In genomic region chr8:122938170-122938569, GRCm38 (mm10) we compare ENCODE assay signal across 11 mouse cellular contexts.
DNase-seq lines count a peak whose midpoint lies in the region; ATAC-seq and TF ChIP-seq lines count a peak whose summit lies in the region.
"Had no signal": no experiment of that assay in that cellular context is flagged by ENCODE, and none has a peak within 500 bp of the region (broad histone marks: within the 10 kb centered on the region; RNA-seq: fewer than 3 reads in every experiment).

No protein-coding gene starts in this region.

- intact Hi-C loops in left cerebral cortex, postnatal 25 days (cut with DNase I): no loop called here

- no peak for TF ChIP-seq POLR2A in cerebellum, adult 2 months (IDR thresholded peaks at IDR 0.05; ENCODE audit: borderline replicate concordance, insufficient read depth, low read length)

- H3K4me1 ChIP-seq in hindbrain, embryonic 10.5 days (replicated peaks): peaks cover 27% of the 10 kb centered on the region
- H3K4me1 ChIP-seq in hindbrain, embryonic 11.5 days (replicated peaks; ENCODE audit: control insufficient read depth, insufficient read depth, low read length): no peaks in the 10 kb centered on the region; the same call in 1 of the 2 replicates
- H3K4me1 ChIP-seq in cerebellum, adult 2 months (ENCODE audit: control insufficient read depth, insufficient read depth, low read length): peaks cover 48% of the 10 kb centered on the region
- peaks cover 56% of the 10 kb centered on the region for H3K4me1 ChIP-seq in hindbrain, embryonic 13.5 days (replicated peaks)
- peaks cover 22% of the 10 kb centered on the region for H3K4me1 ChIP-seq in intestine, embryonic 15.5 days (replicated peaks)

- H3K4me2 ChIP-seq in hindbrain, embryonic 11.5 days (replicated peaks; ENCODE audit: low read depth, low read length): no peak overlapping the region
- no peak overlapping the region for H3K4me2 ChIP-seq in hindbrain, embryonic 13.5 days
- H3K4me2 ChIP-seq in intestine, embryonic 15.5 days (replicated peaks): no peak overlapping the region
- H3K4me2 ChIP-seq: embryonic facial prominence, embryonic 15.5 days had no signal

- H3K9me3 ChIP-seq in hindbrain, embryonic 10.5 days: no peaks in the 10 kb centered on the region
- H3K9me3 ChIP-seq in hindbrain, embryonic 11.5 days (ENCODE audit: control insufficient read depth, low read length): no peaks in the 10 kb centered on the region
- H3K9me3 ChIP-seq in hindbrain, embryonic 13.5 days: no peaks in the 10 kb centered on the region
- H3K9me3 ChIP-seq in intestine, embryonic 15.5 days: no peaks in the 10 kb centered on the region
- H3K9me3 ChIP-seq: embryonic facial prominence, embryonic 15.5 days had no signal

- no peak for DNase-seq in hindbrain, embryonic 10.5 days (ENCODE audit: low spot score)
- no peak for DNase-seq in hindbrain, embryonic 11.5 days (ENCODE audit: low spot score)
- peak; percentile 53 to 63 for DNase-seq in B cell, adult 2 months
- peak in 1 of 2 experiments; percentile 69 for DNase-seq in cerebellum, adult 2 months
- no peak for DNase-seq in ovary, adult 18-20 months (ENCODE audit: low spot score)
- no peak for DNase-seq in left cerebral cortex, postnatal 25 days (ENCODE audit: low spot score in 2 of 2)
- DNase-seq: gastrocnemius, postnatal 25 days; midbrain, embryonic 14.5 days had no signal

- 82% methylated on average over 3 of the region's 3 CpGs for WGBS in hindbrain, embryonic 10.5 days
- 73% methylated on average over 3 of the region's 3 CpGs for WGBS in hindbrain, embryonic 11.5 days
- WGBS in cerebellum, adult 2 months: 5% methylated on average over 3 of the region's 3 CpGs
- WGBS in hindbrain, embryonic 13.5 days: 59% methylated on average over 3 of the region's 3 CpGs
- 79% methylated on average over 3 of the region's 3 CpGs for WGBS in intestine, embryonic 15.5 days

- H3K27me3 ChIP-seq in hindbrain, embryonic 10.5 days (ENCODE audit: insufficient read depth, poor library complexity, severe bottlenecking): no peaks in the 10 kb centered on the region
- H3K27me3 ChIP-seq in hindbrain, embryonic 11.5 days (ENCODE audit: control insufficient read depth, insufficient read depth, low read length): no peaks in the 10 kb centered on the region
- H3K27me3 ChIP-seq in cerebellum, adult 2 months (ENCODE audit: control insufficient read depth, insufficient read depth, low read length): no peaks in the 10 kb centered on the region
- H3K27me3 ChIP-seq in hindbrain, embryonic 13.5 days: no peaks in the 10 kb centered on the region
- no peaks in the 10 kb centered on the region for H3K27me3 ChIP-seq in intestine, embryonic 15.5 days (replicated peaks)
- H3K27me3 ChIP-seq: embryonic facial prominence, embryonic 15.5 days had no signal

- no peak for ATAC-seq in hindbrain, embryonic 11.5 days (ENCODE audit: low FRiP score)
- ATAC-seq in hindbrain, embryonic 13.5 days (ENCODE audit: low FRiP score): no peak
- no peak for ATAC-seq in intestine, embryonic 15.5 days

- no peak overlapping the region for H3K4me3 ChIP-seq in hindbrain, embryonic 10.5 days
- H3K4me3 ChIP-seq in hindbrain, embryonic 11.5 days (ENCODE audit: low read depth, low read length): no peak overlapping the region
- no peak overlapping the region for H3K4me3 ChIP-seq in cerebellum, adult 2 months (replicated peaks; ENCODE audit: insufficient read depth, low read depth, low read length)
- no peak overlapping the region for H3K4me3 ChIP-seq in hindbrain, embryonic 13.5 days
- no peak overlapping the region for H3K4me3 ChIP-seq in intestine, embryonic 15.5 days (replicated peaks)
- H3K4me3 ChIP-seq: embryonic facial prominence, embryonic 15.5 days had no signal

- peaks cover 3% of the 10 kb centered on the region; the same call in 1 of the 2 replicates for H3K36me3 ChIP-seq in hindbrain, embryonic 10.5 days
- no peaks in the 10 kb centered on the region for H3K36me3 ChIP-seq in hindbrain, embryonic 11.5 days (ENCODE audit: control insufficient read depth, insufficient read depth, low read length)
- H3K36me3 ChIP-seq in hindbrain, embryonic 13.5 days: no peaks in the 10 kb centered on the region
- no peaks in the 10 kb centered on the region for H3K36me3 ChIP-seq in intestine, embryonic 15.5 days
- H3K36me3 ChIP-seq: embryonic facial prominence, embryonic 15.5 days had no signal

- no peak for TF ChIP-seq CTCF in cerebellum, adult 2 months (IDR thresholded peaks at IDR 0.05; ENCODE audit: borderline replicate concordance, insufficient read depth, low read depth, low read length)

- H3K27ac ChIP-seq in hindbrain, embryonic 10.5 days: peak overlapping the region; percentile 18; the same call in 1 of the 2 replicates
- no peak overlapping the region for H3K27ac ChIP-seq in hindbrain, embryonic 11.5 days (ENCODE audit: low read depth, low read length)
- H3K27ac ChIP-seq in cerebellum, adult 2 months (ENCODE audit: insufficient read depth, low read length): peak overlapping the region; percentile 91
- H3K27ac ChIP-seq in hindbrain, embryonic 13.5 days: peak overlapping the region; percentile 25
- H3K27ac ChIP-seq in intestine, embryonic 15.5 days: no peak overlapping the region
- H3K27ac ChIP-seq: embryonic facial prominence, embryonic 15.5 days had no signal

- no peak overlapping the region for H3K9ac ChIP-seq in hindbrain, embryonic 11.5 days (ENCODE audit: low read depth, low read length)
- H3K9ac ChIP-seq in hindbrain, embryonic 13.5 days: no peak overlapping the region
- no peak overlapping the region for H3K9ac ChIP-seq in intestine, embryonic 15.5 days
- H3K9ac ChIP-seq: embryonic facial prominence, embryonic 15.5 days had no signal

Comparison
In these comparisons a context has a peak if more than half of its experiments do, and no peak if none do; other contexts are left out.
1. H3K27ac ChIP-seq: peak in hindbrain, embryonic 10.5 days (single experiment), cerebellum, adult 2 months (single experiment) and hindbrain, embryonic 13.5 days (single experiment); none in hindbrain, embryonic 11.5 days (single experiment) and intestine, embryonic 15.5 days (single experiment).
2. DNase-seq: peak in B cell, adult 2 months (2 of 2); none in hindbrain, embryonic 10.5 days (single experiment), hindbrain, embryonic 11.5 days (single experiment), ovary, adult 18-20 months (single experiment) and left cerebral cortex, postnatal 25 days (0 of 2).